ENCODE assay signal across 9 mouse cellular contexts in the genomic region with DNA sequence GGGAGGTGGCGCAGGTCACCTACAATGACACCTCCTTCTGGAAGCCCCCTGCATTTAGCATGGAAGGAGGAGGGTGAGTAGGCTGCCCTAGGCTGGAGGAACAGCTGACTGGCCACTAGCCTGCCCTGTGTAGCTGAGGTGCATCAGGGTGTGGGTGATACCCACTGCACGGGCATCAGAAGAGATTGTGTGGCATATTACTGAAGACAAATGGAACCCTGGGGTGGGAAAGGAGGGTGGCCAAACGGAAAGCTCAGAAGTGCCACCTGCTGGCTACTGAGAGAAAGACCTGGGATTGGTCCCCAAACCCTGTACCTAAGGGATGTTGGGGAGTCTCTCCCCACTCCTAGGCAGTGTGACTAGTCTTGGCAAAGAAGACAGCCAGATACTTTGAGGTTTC. TPM values are rescaled to one million over a fixed set of nuclear protein-coding genes. Genes with fewer than 3 reads are reported as not detected.
DNase-seq lines count a peak whose midpoint lies in the region; ATAC-seq and TF ChIP-seq lines count a peak whose summit lies in the region.
"Had no signal": no experiment of that assay in that cellular context is flagged by ENCODE, and none has a peak within 500 bp of the region (broad histone marks: within the 10 kb centered on the region; RNA-seq: fewer than 3 reads in every experiment).

No protein-coding gene starts in this region.

- H3K4me2 ChIP-seq in limb, embryonic 12.5 days: 0 out of 2 replicates have a peak overlapping the region, but pooled peaks have one; percentile 51
- H3K4me2 ChIP-seq in midbrain, embryonic 14.5 days (ENCODE audit: low read length): peak overlapping the region; percentile 55; the same call in 1 of the 2 replicates

- no peak overlapping the region for H3K27ac ChIP-seq in kidney, adult 2 months (ENCODE audit: insufficient read depth, low read depth, low read length)
- no peak overlapping the region for H3K27ac ChIP-seq in limb, embryonic 12.5 days
- H3K27ac ChIP-seq in midbrain, embryonic 14.5 days (replicated peaks; ENCODE audit: low read depth, low read length): no peak overlapping the region
- H3K27ac ChIP-seq: embryonic facial prominence, embryonic 15.5 days had no signal

- no peaks in the 10 kb centered on the region for H3K36me3 ChIP-seq in kidney, adult 2 months (ENCODE audit: control insufficient read depth, insufficient read depth, low read length)
- no peaks in the 10 kb centered on the region for H3K36me3 ChIP-seq in limb, embryonic 12.5 days
- H3K36me3 ChIP-seq in midbrain, embryonic 14.5 days (ENCODE audit: control insufficient read depth, insufficient read depth, low read length): no peaks in the 10 kb centered on the region
- H3K36me3 ChIP-seq: embryonic facial prominence, embryonic 15.5 days had no signal

- H3K4me3 ChIP-seq in kidney, adult 2 months (ENCODE audit: insufficient read depth, low read depth, low read length): no peak overlapping the region
- H3K4me3 ChIP-seq in limb, embryonic 12.5 days (replicated peaks): no peak overlapping the region
- H3K4me3 ChIP-seq in midbrain, embryonic 14.5 days (replicated peaks; ENCODE audit: low read depth, low read length): no peak overlapping the region
- H3K4me3 ChIP-seq: embryonic facial prominence, embryonic 15.5 days had no signal

- no peaks in the 10 kb centered on the region for H3K27me3 ChIP-seq in kidney, adult 2 months (replicated peaks; ENCODE audit: control insufficient read depth, insufficient read depth, low read length)
- H3K27me3 ChIP-seq in limb, embryonic 12.5 days: peaks cover 17% of the 10 kb centered on the region; the same call in 1 of the 2 replicates
- H3K27me3 ChIP-seq in midbrain, embryonic 14.5 days (ENCODE audit: control insufficient read depth, insufficient read depth, low read length): no peaks in the 10 kb centered on the region

- ATAC-seq in limb, embryonic 12.5 days (ENCODE audit: insufficient number of reproducible peaks, insufficient read depth, low FRiP score, low TSS enrichment, low read depth): peak; percentile 56
- ATAC-seq in midbrain, embryonic 14.5 days (ENCODE audit: low FRiP score, low TSS enrichment): peak; percentile 71

- whole genome bisulfite sequencing in kidney, adult 2 months: 18% methylated on average over 3 of the region's 3 CpGs
- 26% methylated on average over 3 of the region's 3 CpGs for WGBS in limb, embryonic 12.5 days
- WGBS in midbrain, embryonic 14.5 days: 16% methylated on average over 3 of the region's 3 CpGs

- peak; percentile 66 for TF ChIP-seq CTCF in kidney, adult 2 months (conservative IDR thresholded peaks at IDR 0.05; ENCODE audit: insufficient read depth, insufficient read length, low read depth, low read length)

- H3K9ac ChIP-seq in limb, embryonic 12.5 days (replicated peaks): no peak overlapping the region
- no peak overlapping the region for H3K9ac ChIP-seq in midbrain, embryonic 14.5 days (replicated peaks; ENCODE audit: low read length)
- H3K9ac ChIP-seq: embryonic facial prominence, embryonic 15.5 days had no signal

- H3K9me3 ChIP-seq in limb, embryonic 12.5 days: no peaks in the 10 kb centered on the region
- no peaks in the 10 kb centered on the region for H3K9me3 ChIP-seq in midbrain, embryonic 14.5 days (ENCODE audit: control insufficient read depth, low read length)
- H3K9me3 ChIP-seq: embryonic facial prominence, embryonic 15.5 days had no signal

- DNase-seq in 3T3-L1 (ENCODE audit: low read depth, low spot score) (peak; percentile 55), MN1 (ENCODE audit: low spot score) (peak; percentile 10)
- DNase-seq in cerebellum, postnatal 10 days: peak; percentile 77 to 80
- peak; percentile 18 for DNase-seq in gastrocnemius, postnatal 25 days
- peak; percentile 47 for DNase-seq in kidney, adult 2 months
- peak; percentile 81 for DNase-seq in midbrain, embryonic 14.5 days
- peak; percentile 57 for DNase-seq in thymus, postnatal 0 days (ENCODE audit: low spot score)

- TF ChIP-seq POLR2A in kidney, adult 2 months (IDR thresholded peaks at IDR 0.05; ENCODE audit: low read depth, low read length): no peak

- H3K4me1 ChIP-seq in kidney, adult 2 months (ENCODE audit: control insufficient read depth, insufficient read depth, low read length): no peaks in the 10 kb centered on the region
- peaks cover 5% of the 10 kb centered on the region; the same call in 1 of the 2 replicates for H3K4me1 ChIP-seq in limb, embryonic 12.5 days (replicated peaks)
- peaks cover 11% of the 10 kb centered on the region for H3K4me1 ChIP-seq in midbrain, embryonic 14.5 days (ENCODE audit: control insufficient read depth, insufficient read depth, low read length)

RNA-seq across cellular contexts. Expression of a gene that starts 33.6 kb away (rescaled TPM):
- total RNA-seq in gastrocnemius, postnatal 25 days (2021): 1 to 10 TPM in 1 of 2 experiments, under 1 TPM in 1; 0.33 to 1.3 TPM
- 0.41 and 0.95 TPM in 2 replicates for polyA plus RNA-seq in kidney, adult 2 months (2012; rRNA removed)
- polyA plus RNA-seq in limb, embryonic 12.5 days (2016; fragmentation: Nextera tagmentation; extraction: Ambion mirVana): 84.6 and 85.6 TPM in 2 replicates
- 11.9 and 14.1 TPM in 2 replicates for polyA plus RNA-seq in midbrain, embryonic 14.5 days (2014; fragmentation: Nextera tagmentation; extraction: Ambion mirVana)
- polyA plus RNA-seq in thymus, postnatal 0 days (2015; fragmentation: Nextera tagmentation; extraction: Ambion mirVana): 35.2 and 36.2 TPM in 2 replicates

RNA-seq across cellular contexts. Expression of a gene that starts 50.4 kb away (rescaled TPM):
- 10 to 100 TPM; 20.5 to 25.2 TPM for total RNA-seq in gastrocnemius, postnatal 25 days (2021)
- polyA plus RNA-seq in kidney, adult 2 months (2012; rRNA removed): 6.1 and 7.1 TPM in 2 replicates
- 46.0 and 47.8 TPM in 2 replicates for polyA plus RNA-seq in limb, embryonic 12.5 days (2016; fragmentation: Nextera tagmentation; extraction: Ambion mirVana)
- polyA plus RNA-seq in midbrain, embryonic 14.5 days (2014; fragmentation: Nextera tagmentation; extraction: Ambion mirVana): 29.2 and 37.4 TPM in 2 replicates
- 44.2 and 52.1 TPM in 2 replicates for polyA plus RNA-seq in thymus, postnatal 0 days (2015; fragmentation: Nextera tagmentation; extraction: Ambion mirVana)

Comparison
In these comparisons a context has a peak if more than half of its experiments do, and no peak if none do; other contexts are left out.
1. DNase-seq: peak in every context shown above with its lines; median percentile 81 in midbrain, embryonic 14.5 days; 78 in cerebellum, postnatal 10 days; 57 in thymus, postnatal 0 days; 55 in 3T3-L1; 47 in kidney, adult 2 months; 18 in gastrocnemius, postnatal 25 days; 10 in MN1.